Mouse (Mus musculus) left cerebral cortex, adult 9 months (tissue): ENCODE measurements at regions not wholly inside any gene's neighbourhood (a gene's known extent, or its start where the extent isn't known, plus 50 kb on each side); places are given as distances from the start of the nearest gene placed in this dataset.
"Not testable (repeated sequence)": the region's sequence is repeated elsewhere in the genome, so short reads cannot be mapped to it uniquely, and the experiment has no call there.

ENCODE experiments used
- DNase-seq, 2 experiments: peaks; one replicate each; pipeline ENCODE4 v3.0.0; 2022; ENCODE audit warnings: low spot score in 2 of 2

GRCm38 (mm10) chr4:79471013-79471412 lies 1259.3 kb upstream of the Ptprd start:
- DNase-seq = not testable (repeated sequence)

DNA sequence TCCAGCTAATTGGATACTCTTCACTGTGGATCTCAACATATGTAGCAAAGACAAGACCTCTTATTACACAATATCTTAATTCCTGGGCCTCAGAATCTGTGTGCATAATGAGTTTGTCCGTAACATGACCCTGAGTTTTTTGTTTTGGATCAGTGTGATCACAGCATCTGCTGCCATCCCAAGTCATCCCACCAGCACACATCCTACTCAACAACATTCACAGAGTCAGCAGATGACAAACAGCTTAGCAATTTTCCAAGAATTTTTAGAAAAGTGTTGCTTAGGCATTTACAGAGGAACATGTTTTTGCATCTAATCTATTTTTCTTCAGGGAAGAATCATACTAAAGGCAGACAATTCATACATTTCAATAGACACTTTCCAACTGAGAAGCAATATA lies 1251.8 kb upstream of the Ptprd start:
- peak in 1 of 2 experiments; percentile 6 for DNase-seq
